Comparison of ENCODE assay signal across 8 mouse cellular contexts in genomic region chr5:28451053-28451638, GRCm38 (mm10). TPM values are rescaled to one million over a fixed set of nuclear protein-coding genes. Genes with fewer than 3 reads are reported as not detected.
DNase-seq lines count a peak whose midpoint lies in the region; ATAC-seq lines count a peak whose summit lies in the region.

No protein-coding gene starts in this region.

- WGBS in limb, embryonic 10.5 days = 29% methylated on average over 6 of the region's 6 CpGs
- 34% methylated on average over 6 of the region's 6 CpGs for WGBS in midbrain, embryonic 16.5 days

- no peaks in the 10 kb centered on the region for H3K9me3 ChIP-seq in limb, embryonic 10.5 days (replicated peaks)
- no peaks in the 10 kb centered on the region for H3K9me3 ChIP-seq in midbrain, embryonic 16.5 days (replicated peaks; ENCODE audit: control insufficient read depth, low read length, poor library complexity, severe bottlenecking)

- H3K36me3 ChIP-seq in limb, embryonic 10.5 days = no peaks in the 10 kb centered on the region
- no peaks in the 10 kb centered on the region for H3K36me3 ChIP-seq in midbrain, embryonic 16.5 days (ENCODE audit: control insufficient read depth, insufficient read depth, low read length)

- no peak overlapping the region for H3K9ac ChIP-seq in midbrain, embryonic 16.5 days (ENCODE audit: low read depth, low read length)

- ATAC-seq in midbrain, embryonic 16.5 days = peak; percentile 84

- DNase-seq in gastrocnemius, adult 18-20 months (ENCODE audit: low spot score) = peak; percentile 71
- DNase-seq in gastrocnemius, postnatal 25 days = no peak
- peak; percentile 85 for DNase-seq in embryo, embryonic 11 days
- peak; percentile 59 to 71 for DNase-seq in gastrocnemius, postnatal 4 days (ENCODE audit: low spot score in 2 of 2)
- peak; percentile 85 for DNase-seq in kidney, adult 18-20 months
- DNase-seq in limb, embryonic 10.5 days (ENCODE audit: low spot score) = peak; percentile 93
- DNase-seq in spleen, postnatal 4 days (ENCODE audit: low spot score in 2 of 2) = peak; percentile 63 to 89

- no peaks in the 10 kb centered on the region for H3K4me1 ChIP-seq in limb, embryonic 10.5 days
- H3K4me1 ChIP-seq in midbrain, embryonic 16.5 days (ENCODE audit: control insufficient read depth, insufficient read depth, low read length) = no peaks in the 10 kb centered on the region

- no peak overlapping the region for H3K4me3 ChIP-seq in limb, embryonic 10.5 days
- H3K4me3 ChIP-seq in midbrain, embryonic 16.5 days (ENCODE audit: low read depth, low read length) = no peak overlapping the region

- no peak overlapping the region for H3K4me2 ChIP-seq in midbrain, embryonic 16.5 days (ENCODE audit: low read length)

- H3K27me3 ChIP-seq in limb, embryonic 10.5 days (ENCODE audit: low read depth, poor library complexity, severe bottlenecking) = peaks cover 34% of the 10 kb centered on the region
- peaks cover 7% of the 10 kb centered on the region for H3K27me3 ChIP-seq in midbrain, embryonic 16.5 days (ENCODE audit: control insufficient read depth, insufficient read depth, low read depth, low read length)

- no peak overlapping the region for H3K27ac ChIP-seq in limb, embryonic 10.5 days
- no peak overlapping the region for H3K27ac ChIP-seq in midbrain, embryonic 16.5 days (ENCODE audit: low read length)

RNA-seq across cellular contexts. Expression of gene Shh, which starts 15.9 kb away (rescaled TPM):
- total RNA-seq in gastrocnemius, adult 18-20 months (2021) = not detected
- not detected for total RNA-seq in gastrocnemius, postnatal 25 days (2021)
- not detected for total RNA-seq in gastrocnemius, postnatal 4 days (2021)
- 0.80 and 1.2 TPM in 2 replicates for polyA plus RNA-seq in limb, embryonic 10.5 days (2016; fragmentation: Nextera tagmentation; extraction: Ambion mirVana)
- polyA plus RNA-seq in midbrain, embryonic 16.5 days (2015; fragmentation: Nextera tagmentation; extraction: Ambion mirVana) = 0.83 and 1.0 TPM in 2 replicates
